Mouse (Mus musculus) kidney, adult 2 months (tissue): ENCODE measurements around the gene Plau.

Experiments used
- CTCF ChIP-seq: fragments of 200-500 bp; conservative IDR thresholded peaks from 2 replicates; pipeline ENCODE4 v1.5.1; 2011; ENCODE audit warnings: low read depth, mild to moderate bottlenecking, control low read depth, low read length, moderate library complexity, mixed read lengths; ENCODE audit not compliant: insufficient read depth, insufficient read length
- POLR2A ChIP-seq: fragments of 200-500 bp; IDR thresholded peaks from one replicate; pipeline ENCODE4 v1.6.1; 2011; ENCODE audit warnings: low read depth, low read length, control low read depth

- TF ChIP-seq CTCF (no peak), POLR2A (no peak)
Measured at GRCm38 (mm10) chr14:20871495-20871894, 35.0 kb downstream of the Plau start.
